ENCODE assay signal across 27 mouse cellular contexts in genomic region chr9:83129831-83130230, GRCm38 (mm10). TPM values are rescaled to one million over a fixed set of nuclear protein-coding genes. Genes with fewer than 3 reads are reported as not detected.
DNase-seq lines count a peak whose midpoint lies in the region; ATAC-seq and TF ChIP-seq lines count a peak whose summit lies in the region.
"Had no signal": no experiment of that assay in that cellular context is flagged by ENCODE, and none has a peak within 500 bp of the region (broad histone marks: within the 10 kb centered on the region; RNA-seq: fewer than 3 reads in every experiment).

No protein-coding gene starts in this region.

- no peak overlapping the region for H3K4me3 ChIP-seq in stomach, postnatal 0 days (ENCODE audit: low read depth, low read length)
- H3K4me3 ChIP-seq in hindbrain, embryonic 10.5 days = no peak overlapping the region
- H3K4me3 ChIP-seq in heart, embryonic 11.5 days (ENCODE audit: low read depth, low read length) = no peak overlapping the region
- H3K4me3 ChIP-seq: embryonic facial prominence, embryonic 13.5 days; embryonic facial prominence, embryonic 15.5 days; erythroblast, embryonic 14.5 days; forebrain, embryonic 13.5 days; forebrain, embryonic 15.5 days had no signal

- DNase-seq in 3T3-L1 (ENCODE audit: low read depth, low spot score) = peak; percentile 51
- peak; percentile 8 for DNase-seq in NIH3T3 (ENCODE audit: low read depth)
- peak; percentile 52 for DNase-seq in fat pad, adult 2 months (ENCODE audit: extremely low read depth, low read depth, low spot score)
- DNase-seq in stomach, postnatal 0 days (ENCODE audit: low spot score) = no peak
- no peak for DNase-seq in hindbrain, embryonic 10.5 days (ENCODE audit: low spot score)
- DNase-seq in cerebellum, adult 18-20 months = no peak
- DNase-seq: adrenal gland, adult 8-10 months; adrenal gland, postnatal 14 days; adrenal gland, postnatal 36 days; B cell, adult 2 months; cerebellum, adult 11-12 months; cerebellum, adult 8-10 months; cerebellum, adult 9-11 months; cerebellum, postnatal 14 days; cerebellum, postnatal 36 days; embryo, embryonic 11 days; forebrain, postnatal 0 days had no signal

- no peaks in the 10 kb centered on the region for H3K4me1 ChIP-seq in stomach, postnatal 0 days (replicated peaks; ENCODE audit: control insufficient read depth, insufficient read depth)
- peaks cover 6% of the 10 kb centered on the region for H3K4me1 ChIP-seq in hindbrain, embryonic 10.5 days (replicated peaks)
- no peaks in the 10 kb centered on the region for H3K4me1 ChIP-seq in heart, embryonic 11.5 days (ENCODE audit: control insufficient read depth, insufficient read depth, low read length)

- TF ChIP-seq CTCF in stomach, postnatal 0 days (IDR thresholded peaks at IDR 0.05; ENCODE audit: low read depth) = no peak

- H3K27me3 ChIP-seq in stomach, postnatal 0 days (ENCODE audit: control insufficient read depth, insufficient read depth, low read length) = no peaks in the 10 kb centered on the region
- H3K27me3 ChIP-seq in hindbrain, embryonic 10.5 days (ENCODE audit: insufficient read depth, poor library complexity, severe bottlenecking) = no peaks in the 10 kb centered on the region
- no peaks in the 10 kb centered on the region for H3K27me3 ChIP-seq in heart, embryonic 11.5 days (ENCODE audit: control insufficient read depth, insufficient read depth, low read length)
- H3K27me3 ChIP-seq: CH12.LX; embryonic facial prominence, embryonic 15.5 days; forebrain, embryonic 13.5 days; forebrain, embryonic 15.5 days had no signal

- no peaks in the 10 kb centered on the region for H3K9me3 ChIP-seq in stomach, postnatal 0 days (ENCODE audit: control insufficient read depth, low read length)
- H3K9me3 ChIP-seq in hindbrain, embryonic 10.5 days = 0 out of 2 replicates have a peak, but pooled peaks cover 3% of the 10 kb centered on the region
- no peaks in the 10 kb centered on the region for H3K9me3 ChIP-seq in heart, embryonic 11.5 days (replicated peaks; ENCODE audit: control insufficient read depth, low read length)
- H3K9me3 ChIP-seq: embryonic facial prominence, embryonic 13.5 days; forebrain, embryonic 13.5 days; forebrain, embryonic 15.5 days; G1E had no signal

- no peak overlapping the region for H3K4me2 ChIP-seq in stomach, postnatal 0 days (replicated peaks; ENCODE audit: low read depth)
- H3K4me2 ChIP-seq in heart, embryonic 11.5 days = no peak overlapping the region
- H3K4me2 ChIP-seq: embryonic facial prominence, embryonic 13.5 days; embryonic facial prominence, embryonic 15.5 days; forebrain, embryonic 13.5 days; forebrain, embryonic 15.5 days had no signal

- ATAC-seq in stomach, postnatal 0 days (ENCODE audit: low FRiP score, low TSS enrichment) = peak; percentile 71
- no peak for ATAC-seq in heart, embryonic 11.5 days (replicated peaks; ENCODE audit: insufficient number of reproducible peaks, low FRiP score, low TSS enrichment)
- ATAC-seq: activated CD4-positive, CD25-positive, alpha-beta regulatory T cell, adult 4 months; CD4-positive, CD25-positive, alpha-beta regulatory T cell, adult 4 months; forebrain, embryonic 13.5 days; forebrain, embryonic 15.5 days; forebrain, postnatal 0 days had no signal

- no peak overlapping the region for H3K9ac ChIP-seq in stomach, postnatal 0 days (ENCODE audit: low read length)
- no peak overlapping the region for H3K9ac ChIP-seq in heart, embryonic 11.5 days (ENCODE audit: low read depth, low read length)
- H3K9ac ChIP-seq: embryonic facial prominence, embryonic 13.5 days; embryonic facial prominence, embryonic 15.5 days; forebrain, embryonic 13.5 days; forebrain, embryonic 15.5 days; forebrain, postnatal 0 days had no signal

- H3K36me3 ChIP-seq in stomach, postnatal 0 days (ENCODE audit: control insufficient read depth, insufficient read depth, low read length) = no peaks in the 10 kb centered on the region
- no peaks in the 10 kb centered on the region for H3K36me3 ChIP-seq in hindbrain, embryonic 10.5 days
- H3K36me3 ChIP-seq in heart, embryonic 11.5 days (ENCODE audit: control insufficient read depth, insufficient read depth, low read length) = no peaks in the 10 kb centered on the region
- H3K36me3 ChIP-seq: embryonic facial prominence, embryonic 15.5 days; forebrain, embryonic 15.5 days; G1E had no signal

- H3K27ac ChIP-seq in stomach, postnatal 0 days (replicated peaks) = no peak overlapping the region
- no peak overlapping the region for H3K27ac ChIP-seq in hindbrain, embryonic 10.5 days
- no peak overlapping the region for H3K27ac ChIP-seq in heart, embryonic 11.5 days (ENCODE audit: low read depth, low read length)
- H3K27ac ChIP-seq: embryonic facial prominence, embryonic 13.5 days; embryonic facial prominence, embryonic 15.5 days; forebrain, embryonic 13.5 days; forebrain, embryonic 15.5 days had no signal

- 78% methylated on average over 4 of the region's 4 CpGs for WGBS in stomach, postnatal 0 days
- WGBS in hindbrain, embryonic 10.5 days = 94% methylated on average over 4 of the region's 4 CpGs
- WGBS in heart, embryonic 11.5 days (ENCODE audit: insufficient replicate concordance) = 82% methylated on average over 4 of the region's 4 CpGs

- no peak for TF ChIP-seq EP300 in stomach, postnatal 0 days (optimal IDR thresholded peaks at IDR 0.05)

RNA-seq across cellular contexts. Expression of gene Hmgn3, which starts 16.7 kb away (rescaled TPM):
- 115 and 127 TPM in 2 replicates for polyA plus RNA-seq in stomach, postnatal 0 days (2015; fragmentation: Nextera tagmentation; extraction: Ambion mirVana)
- polyA plus RNA-seq in hindbrain, embryonic 10.5 days (2016; fragmentation: Nextera tagmentation; extraction: Ambion mirVana) = 110 and 116 TPM in 2 replicates
- polyA plus RNA-seq in heart, embryonic 11.5 days (2014; fragmentation: Nextera tagmentation; extraction: Ambion mirVana) = 112 and 115 TPM in 2 replicates
- polyA plus RNA-seq: erythroblast, embryonic 14.5 days; G1E had no signal

Comparison
In these comparisons a context has a peak if more than half of its experiments do, and no peak if none do; other contexts are left out.
1. DNase-seq: peak in 3T3-L1 (single experiment), NIH3T3 (single experiment) and fat pad, adult 2 months (single experiment); none in stomach, postnatal 0 days (single experiment), hindbrain, embryonic 10.5 days (single experiment) and cerebellum, adult 18-20 months (0 of 2).